Mouse (Mus musculus) liver, postnatal 0 days (tissue): ENCODE data around the gene Ssc4d.

Experiments used
- CTCF ChIP-seq: sonication (generic); IDR thresholded peaks from 2 replicates; pipeline ENCODE4 v1.5.1; 2016; ENCODE audit warnings: antibody characterized with exemption, low read depth
- EP300 ChIP-seq: IDR thresholded peaks from 2 replicates; pipeline ENCODE4 v1.6.1; 2016; ENCODE audit warnings: antibody characterized with exemption, low read depth, mild to moderate bottlenecking

GRCm38 (mm10) chr5:135960909-135961635 lies 13.3 kb downstream of the Ssc4d start:
- TF ChIP-seq EP300 (no peak), CTCF (no peak)
